Mouse (Mus musculus): ENCODE measurements around the gene Eif2ak2.

GRCm38 (mm10) chr17:78883291-78883690 lies 918 bp upstream of the Eif2ak2 start:
- no peak for TF ChIP-seq EP300 (IDR thresholded peaks at IDR 0.05; ENCODE audit: low read depth)
- TF ChIP-seq CTCF (IDR thresholded peaks at IDR 0.05; ENCODE audit: low read depth), result no peak

All from liver, postnatal 0 days (tissue).